Mouse (Mus musculus) hindbrain, embryonic 14.5 days (tissue): Measurements from ENCODE around the gene Acadvl. TPM values are rescaled to one million over a fixed set of nuclear protein-coding genes. Genes with fewer than 3 reads are reported as not detected.

Experiments
- ATAC-seq: fragments of 200-750 bp; cut with Nextera tagmentation; 2 replicates; pipeline ENCODE4 v1.8.0; 2017; ENCODE audit warnings: moderate number of reproducible peaks, mild to moderate bottlenecking, moderate TSS enrichment, moderate library complexity; ENCODE audit not compliant: low FRiP score
- DNase-seq: peaks from one replicate; pipeline ENCODE4 v3.0.0-alpha.2; 2015; ENCODE audit warnings: low spot score
- H3K27ac ChIP-seq: fragments of 300-500 bp; sonication (generic); 2 replicates; pipeline ENCODE4 v1.5.1; 2014; ENCODE audit warnings: mild to moderate bottlenecking, moderate library complexity
- H3K27me3 ChIP-seq: fragments of 300-500 bp; sonication (generic); 2 replicates; pipeline ENCODE4 v1.6.1; 2014; ENCODE audit warnings: mild to moderate bottlenecking, low read length, mixed read lengths; ENCODE audit not compliant: control insufficient read depth, insufficient read depth
- H3K36me3 ChIP-seq: fragments of 300-500 bp; sonication (generic); replicated peaks from 2 replicates; pipeline ENCODE4 v1.6.1; 2014; ENCODE audit not compliant: control insufficient read depth, insufficient read depth
- H3K4me1 ChIP-seq: fragments of 300-500 bp; sonication (generic); replicated peaks from 2 replicates; pipeline ENCODE4 v1.6.1; 2014; ENCODE audit warnings: antibody characterized with exemption, low read length, mixed read lengths; ENCODE audit not compliant: control insufficient read depth, insufficient read depth
- H3K4me2 ChIP-seq: fragments of 300-500 bp; sonication (generic); replicated peaks from 2 replicates; pipeline ENCODE4 v1.6.1; 2014; ENCODE audit warnings: mild to moderate bottlenecking, moderate library complexity
- H3K4me3 ChIP-seq: fragments of 300-500 bp; sonication (generic); replicated peaks from 2 replicates; pipeline ENCODE4 v1.5.1; 2014; ENCODE audit warnings: mild to moderate bottlenecking, low read length
- H3K9ac ChIP-seq: fragments of 300-500 bp; sonication (generic); 2 replicates; pipeline ENCODE4 v1.6.1; 2014
- H3K9me3 ChIP-seq: fragments of 300-500 bp; sonication (generic); 2 replicates; pipeline ENCODE4 v1.6.1; 2016; ENCODE audit warnings: low read length; ENCODE audit not compliant: control insufficient read depth
- WGBS: fragments of 180-500 bp; shearing (Covaris S2); extraction: QIAGEN DNeasy Blood & Tissue Kit; methylation state at CpG from one replicate; pipeline ENCODE4 v1.1.7; 2014; 5-methylcytosine and 5-hydroxymethylcytosine counted together
- polyA plus RNA-seq: library from polyadenylated mRNA; unstranded; fragments of >200 nt; fragmentation: Nextera tagmentation; extraction: Ambion mirVana; gene quantifications from 2 replicates; pipeline ENCODE4 v1.2.1, GENCODE M21; 2014

Acadvl gene
- 49.9 and 56.1 TPM in 2 replicates for polyA plus RNA-seq

GRCm38 (mm10) chr11:70014880-70015558 is at the start of gene Acadvl:
Acadvl (minus strand) TSS chr11:70015411.
- peak; percentile 84 for DNase-seq
- peak within 1 kb of the TSS; percentile 50 for H3K4me3 ChIP-seq
- peaks cover 31% of the 10 kb centered on the region for H3K4me1 ChIP-seq
- peak; percentile 78; the same call in 1 of the 2 replicates for ATAC-seq
- H3K9me3 ChIP-seq = no peaks in the 10 kb centered on the region
- peak within 1 kb of the TSS; percentile 66 for H3K27ac ChIP-seq
- WGBS = 1% methylated on average over 35 of the region's 35 CpGs
- H3K4me2 ChIP-seq = peak within 1 kb of the TSS; percentile 75
- H3K36me3 ChIP-seq = peaks cover 40% of the 10 kb centered on the region
- no peaks in the 10 kb centered on the region for H3K27me3 ChIP-seq
- peak within 1 kb of the TSS; percentile 72 for H3K9ac ChIP-seq

- Histone ChIP-seq H3K27ac (no peak overlapping the region), H3K27me3 (no peaks in the 10 kb centered on the region), H3K4me1 (no peaks in the 10 kb centered on the region), H3K9ac (no peak overlapping the region), H3K9me3 (no peaks in the 10 kb centered on the region), H3K36me3 (no peaks in the 10 kb centered on the region), H3K4me2 (no peak overlapping the region), H3K4me3 (no peak overlapping the region)
- DNase-seq (no peak), ATAC-seq (no peak)
- WGBS = 74% methylated on average over 3 of the region's 3 CpGs
Measured at GRCm38 (mm10) chr11:70063053-70063452, 47.8 kb upstream of the Acadvl start.

DNA sequence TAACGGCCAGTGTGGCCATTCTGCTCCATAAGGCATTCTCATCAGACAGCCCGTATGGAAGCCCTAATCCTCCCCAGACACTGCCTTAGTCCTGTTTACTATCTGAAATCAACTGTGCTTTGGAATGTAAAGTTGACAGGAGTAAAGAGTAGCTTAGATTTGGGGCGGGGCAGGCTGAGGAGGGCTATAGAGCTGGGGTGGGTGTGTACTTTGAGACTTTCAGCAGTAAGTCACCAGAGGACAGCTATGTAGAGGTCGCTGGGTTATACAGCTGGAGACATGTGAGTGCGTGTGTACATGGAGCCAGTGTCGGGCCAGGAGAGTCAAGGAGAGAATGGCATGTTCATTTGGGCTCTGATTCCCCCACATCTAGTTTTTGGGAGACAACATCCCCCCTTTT is 44.7 kb upstream of the Acadvl start:
- Histone ChIP-seq H3K36me3 (no peaks in the 10 kb centered on the region), H3K9me3 (no peaks in the 10 kb centered on the region), H3K27ac (no peak overlapping the region), H3K4me3 (no peak overlapping the region), H3K27me3 (no peaks in the 10 kb centered on the region), H3K4me2 (no peak overlapping the region), H3K4me1 (no peaks in the 10 kb centered on the region), H3K9ac (no peak overlapping the region)
- no peak for DNase-seq
- ATAC-seq = no peak
- WGBS = 80% methylated on average over 6 of the region's 6 CpGs

GRCm38 (mm10) chr11:70057805-70058204 is 42.6 kb upstream of the Acadvl start:
- DNase-seq = no peak
- no peaks in the 10 kb centered on the region for H3K27me3 ChIP-seq
- H3K4me2 ChIP-seq = no peak overlapping the region
- no peak overlapping the region for H3K4me3 ChIP-seq
- H3K4me1 ChIP-seq = no peaks in the 10 kb centered on the region
- no peak overlapping the region for H3K9ac ChIP-seq
- H3K36me3 ChIP-seq = no peaks in the 10 kb centered on the region
- ATAC-seq = no peak
- H3K9me3 ChIP-seq = no peaks in the 10 kb centered on the region
- 83% methylated on average over 9 of the region's 9 CpGs for WGBS
- no peak overlapping the region for H3K27ac ChIP-seq

GRCm38 (mm10) chr11:70055618-70056214 is 40.5 kb upstream of the Acadvl start:
- H3K27ac ChIP-seq = no peak overlapping the region
- no peak overlapping the region for H3K4me3 ChIP-seq
- H3K9me3 ChIP-seq = no peaks in the 10 kb centered on the region
- peak; percentile 84 for DNase-seq
- H3K9ac ChIP-seq = no peak overlapping the region
- 33% methylated on average over 18 of the region's 18 CpGs for WGBS
- no peaks in the 10 kb centered on the region for H3K36me3 ChIP-seq
- no peaks in the 10 kb centered on the region for H3K27me3 ChIP-seq
- H3K4me2 ChIP-seq = peak overlapping the region; percentile 13; the same call in 1 of the 2 replicates
- no peaks in the 10 kb centered on the region for H3K4me1 ChIP-seq
- ATAC-seq = peak; percentile 57

- WGBS = 88% methylated on average over 10 of the region's 10 CpGs
- no peaks in the 10 kb centered on the region for H3K4me1 ChIP-seq
- DNase-seq (no peak), ATAC-seq (no peak)
- no peak within 1 kb of the TSS for H3K4me2 ChIP-seq
- no peak within 1 kb of the TSS for H3K27ac ChIP-seq
- H3K4me3 ChIP-seq = no peak within 1 kb of the TSS
- H3K36me3 ChIP-seq = no peaks in the 10 kb centered on the region
- no peaks in the 10 kb centered on the region for H3K27me3 ChIP-seq
- no peak within 1 kb of the TSS for H3K9ac ChIP-seq
- H3K9me3 ChIP-seq = no peaks in the 10 kb centered on the region
Measured at GRCm38 (mm10) chr11:70053898-70054570, 38.8 kb upstream of the Acadvl start, which contains the start of gene Asgr1. Asgr1 (plus strand) TSS chr11:70054085.

DNA sequence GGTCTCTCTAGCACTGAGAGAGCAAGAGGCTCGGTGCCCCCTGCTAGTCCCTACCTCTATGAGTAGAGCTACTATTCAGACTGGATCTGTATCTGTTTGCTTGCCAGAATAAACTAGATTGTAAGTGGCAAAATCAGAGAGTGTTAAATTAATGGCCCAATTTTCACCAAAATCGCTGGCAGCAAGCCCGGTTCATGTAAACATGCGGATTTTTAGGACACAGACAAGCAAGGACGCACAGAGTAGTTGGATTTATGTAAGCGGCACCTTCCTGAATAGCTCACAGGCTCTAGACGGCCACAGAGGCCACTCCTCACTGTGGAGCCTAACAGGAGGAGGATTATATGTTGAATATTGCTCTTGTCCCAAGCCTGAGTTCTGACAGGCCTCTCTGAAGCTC is 37.9 kb upstream of the Acadvl start:
- WGBS = 82% methylated on average over 7 of the region's 7 CpGs
- ATAC-seq = no peak
- H3K27me3 ChIP-seq = no peaks in the 10 kb centered on the region
- no peaks in the 10 kb centered on the region for H3K36me3 ChIP-seq
- no peaks in the 10 kb centered on the region for H3K9me3 ChIP-seq
- no peak overlapping the region for H3K9ac ChIP-seq
- H3K27ac ChIP-seq = no peak overlapping the region
- H3K4me3 ChIP-seq = no peak overlapping the region
- H3K4me2 ChIP-seq = no peak overlapping the region
- no peak for DNase-seq
- no peaks in the 10 kb centered on the region for H3K4me1 ChIP-seq

DNA sequence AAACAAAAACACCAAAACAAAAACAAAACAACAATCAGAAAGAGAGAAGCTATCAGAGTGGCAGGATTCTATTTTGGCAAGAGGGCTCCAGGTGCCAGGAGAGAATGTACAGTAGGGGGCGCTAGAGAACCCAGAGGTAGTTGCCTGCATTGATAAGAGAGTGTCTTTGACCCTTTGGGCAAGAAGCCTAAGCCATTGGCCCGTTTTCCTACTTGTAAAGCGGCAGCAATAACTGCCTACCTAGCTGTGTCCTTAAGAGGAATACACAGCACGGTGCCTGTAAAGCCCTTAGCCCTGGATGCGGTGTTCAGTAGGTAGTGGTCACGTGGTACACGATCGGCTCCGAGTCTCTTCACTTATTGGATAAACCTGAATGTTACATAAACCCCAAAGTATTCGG is 34.6 kb upstream of the Acadvl start:
- no peak overlapping the region for H3K27ac ChIP-seq
- no peaks in the 10 kb centered on the region for H3K4me1 ChIP-seq
- WGBS = 57% methylated on average over 10 of the region's 10 CpGs
- DNase-seq (no peak), ATAC-seq (no peak)
- H3K9ac ChIP-seq = no peak overlapping the region
- H3K9me3 ChIP-seq = no peaks in the 10 kb centered on the region
- H3K4me2 ChIP-seq = no peak overlapping the region
- peaks cover 11% of the 10 kb centered on the region for H3K36me3 ChIP-seq
- no peak overlapping the region for H3K4me3 ChIP-seq
- H3K27me3 ChIP-seq = no peaks in the 10 kb centered on the region

- DNase-seq = no peak
- H3K4me3 ChIP-seq = no peak overlapping the region
- H3K4me1 ChIP-seq = no peaks in the 10 kb centered on the region
- 74% methylated on average over 6 of the region's 6 CpGs for WGBS
- H3K36me3 ChIP-seq = peaks cover 15% of the 10 kb centered on the region
- no peak overlapping the region for H3K27ac ChIP-seq
- no peak overlapping the region for H3K4me2 ChIP-seq
- no peak for ATAC-seq
- no peaks in the 10 kb centered on the region for H3K9me3 ChIP-seq
- H3K27me3 ChIP-seq = no peaks in the 10 kb centered on the region
- no peak overlapping the region for H3K9ac ChIP-seq
Measured at GRCm38 (mm10) chr11:70049366-70049765, 34.2 kb upstream of the Acadvl start.
